In the genomic region with DNA sequence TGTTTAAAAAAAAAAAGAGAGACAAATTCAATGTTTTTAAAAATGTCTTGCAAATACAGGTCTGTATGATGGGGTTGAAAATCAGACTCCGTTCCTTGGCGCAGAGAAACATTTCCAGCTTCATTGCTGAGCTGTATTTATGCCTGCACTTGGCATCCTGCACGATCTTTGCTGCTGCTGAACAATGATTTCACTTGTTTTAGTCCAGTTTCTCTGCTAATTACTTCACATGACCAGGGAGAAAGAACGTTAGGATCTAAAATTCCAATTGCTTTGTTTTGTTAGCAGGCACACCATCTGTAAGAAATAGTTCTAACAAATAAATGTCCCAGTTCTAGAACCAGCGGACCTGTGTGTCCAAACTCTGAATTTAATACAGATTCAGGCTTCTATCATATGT, we compare ENCODE assay signal across 22 mouse cellular contexts.
A peak's percentile ranks its signal among the peaks of the same experiment; 100 is the strongest.
DNase-seq lines count a peak whose midpoint lies in the region; ATAC-seq lines count a peak whose summit lies in the region.
"Had no signal": no experiment of that assay in that cellular context is flagged by ENCODE, and none has a peak within 500 bp of the region (broad histone marks: within the 10 kb centered on the region; RNA-seq: fewer than 3 reads in every experiment).

No protein-coding gene starts in this region.

- peak; percentile 39 for DNase-seq in layer of hippocampus, adult 11-12 months (ENCODE audit: low spot score)
- DNase-seq in layer of hippocampus, postnatal 36 days, result no peak
- DNase-seq in retina, postnatal 1 day, result peak; percentile 37
- DNase-seq in retina, embryonic 14.5 days (ENCODE audit: low spot score), result no peak
- DNase-seq in limb, embryonic 10.5 days (ENCODE audit: low spot score), result no peak
- DNase-seq: adrenal gland, postnatal 25 days; cerebellum, adult 11 months; cerebellum, adult 8-10 months; cerebellum, postnatal 14 days; embryo, embryonic 11 days; gastrocnemius, adult 2 months; gastrocnemius, postnatal 25 days; heart, postnatal 36 days had no signal

- no peak overlapping the region for H3K4me2 ChIP-seq in forebrain, embryonic 16.5 days (ENCODE audit: low read length)
- no peak overlapping the region for H3K4me2 ChIP-seq in forebrain, embryonic 15.5 days (replicated peaks)
- H3K4me2 ChIP-seq: embryonic facial prominence, embryonic 15.5 days; heart, embryonic 13.5 days had no signal

- peaks cover 7% of the 10 kb centered on the region; the same call in 1 of the 2 replicates for H3K4me1 ChIP-seq in forebrain, embryonic 16.5 days (replicated peaks; ENCODE audit: control insufficient read depth, insufficient read depth, low read length)
- peaks cover 8% of the 10 kb centered on the region; the same call in 1 of the 2 replicates for H3K4me1 ChIP-seq in forebrain, embryonic 15.5 days
- no peaks in the 10 kb centered on the region; the same call in 1 of the 2 replicates for H3K4me1 ChIP-seq in limb, embryonic 10.5 days
- H3K4me1 ChIP-seq: forebrain, embryonic 10.5 days had no signal

- WGBS in forebrain, embryonic 16.5 days, result 32% methylated on average over 5 of the region's 5 CpGs
- WGBS in forebrain, embryonic 15.5 days, result 39% methylated on average over 5 of the region's 5 CpGs
- WGBS in limb, embryonic 10.5 days, result 84% methylated on average over 5 of the region's 5 CpGs

- H3K27me3 ChIP-seq in forebrain, embryonic 16.5 days (replicated peaks; ENCODE audit: control insufficient read depth, insufficient read depth, low read length), result no peaks in the 10 kb centered on the region
- no peaks in the 10 kb centered on the region for H3K27me3 ChIP-seq in forebrain, embryonic 15.5 days
- H3K27me3 ChIP-seq in limb, embryonic 10.5 days (ENCODE audit: low read depth, poor library complexity, severe bottlenecking), result no peaks in the 10 kb centered on the region
- H3K27me3 ChIP-seq: embryonic facial prominence, embryonic 15.5 days; heart, embryonic 13.5 days; Patski had no signal

- H3K4me3 ChIP-seq in forebrain, embryonic 16.5 days (replicated peaks; ENCODE audit: low read length), result no peak overlapping the region
- H3K4me3 ChIP-seq in forebrain, embryonic 15.5 days, result no peak overlapping the region
- no peak overlapping the region for H3K4me3 ChIP-seq in limb, embryonic 10.5 days
- H3K4me3 ChIP-seq: embryonic facial prominence, embryonic 15.5 days; erythroblast, embryonic 14.5 days; forebrain, embryonic 10.5 days; gastrocnemius, adult 2 months; heart, embryonic 13.5 days had no signal

- H3K9ac ChIP-seq in forebrain, embryonic 16.5 days (replicated peaks; ENCODE audit: low read depth, low read length), result no peak overlapping the region
- no peak overlapping the region for H3K9ac ChIP-seq in forebrain, embryonic 15.5 days (replicated peaks)
- H3K9ac ChIP-seq: embryonic facial prominence, embryonic 15.5 days; heart, embryonic 13.5 days had no signal

- H3K27ac ChIP-seq in forebrain, embryonic 16.5 days (ENCODE audit: low read length), result no peak overlapping the region
- H3K27ac ChIP-seq in forebrain, embryonic 15.5 days (replicated peaks), result no peak overlapping the region
- H3K27ac ChIP-seq in limb, embryonic 10.5 days, result no peak overlapping the region
- H3K27ac ChIP-seq: embryonic facial prominence, embryonic 15.5 days; forebrain, embryonic 10.5 days; gastrocnemius, adult 2 months; heart, embryonic 13.5 days had no signal

- peak; percentile 49; the same call in 1 of the 2 replicates for ATAC-seq in forebrain, embryonic 16.5 days
- no peak for ATAC-seq in forebrain, embryonic 15.5 days (replicated peaks)
- ATAC-seq: activated CD4-positive, CD25-positive, alpha-beta regulatory T cell, adult 4 months; hindbrain, embryonic 16.5 days had no signal

- no peaks in the 10 kb centered on the region for H3K36me3 ChIP-seq in forebrain, embryonic 16.5 days (ENCODE audit: control insufficient read depth, insufficient read depth)
- no peaks in the 10 kb centered on the region for H3K36me3 ChIP-seq in forebrain, embryonic 15.5 days
- H3K36me3 ChIP-seq in limb, embryonic 10.5 days, result no peaks in the 10 kb centered on the region
- H3K36me3 ChIP-seq: embryonic facial prominence, embryonic 15.5 days; forebrain, embryonic 10.5 days; heart, embryonic 13.5 days had no signal

- no peaks in the 10 kb centered on the region for H3K9me3 ChIP-seq in forebrain, embryonic 16.5 days (ENCODE audit: control insufficient read depth, low read length)
- H3K9me3 ChIP-seq in forebrain, embryonic 15.5 days, result no peaks in the 10 kb centered on the region
- no peaks in the 10 kb centered on the region for H3K9me3 ChIP-seq in limb, embryonic 10.5 days (replicated peaks)
- H3K9me3 ChIP-seq: embryonic facial prominence, embryonic 15.5 days; forebrain, embryonic 10.5 days; heart, embryonic 13.5 days had no signal

Comparison
In these comparisons a context has a peak if more than half of its experiments do, and no peak if none do; other contexts are left out.
1. DNase-seq: peak in layer of hippocampus, adult 11-12 months (single experiment) and retina, postnatal 1 day (single experiment); none in layer of hippocampus, postnatal 36 days (0 of 2), retina, embryonic 14.5 days (single experiment) and limb, embryonic 10.5 days (single experiment).